Mouse (Mus musculus): ENCODE results near the gene Taok3. TPM values are rescaled to one million over a fixed set of nuclear protein-coding genes. Genes with fewer than 3 reads are reported as not detected.
"Not testable (repeated sequence)": the region's sequence is repeated elsewhere in the genome, so short reads cannot be mapped to it uniquely, and the experiment has no call there.

Taok3 gene
- total RNA-seq, 2 experiments from 2014 or later: 33.0 to 35.9 TPM

DNA sequence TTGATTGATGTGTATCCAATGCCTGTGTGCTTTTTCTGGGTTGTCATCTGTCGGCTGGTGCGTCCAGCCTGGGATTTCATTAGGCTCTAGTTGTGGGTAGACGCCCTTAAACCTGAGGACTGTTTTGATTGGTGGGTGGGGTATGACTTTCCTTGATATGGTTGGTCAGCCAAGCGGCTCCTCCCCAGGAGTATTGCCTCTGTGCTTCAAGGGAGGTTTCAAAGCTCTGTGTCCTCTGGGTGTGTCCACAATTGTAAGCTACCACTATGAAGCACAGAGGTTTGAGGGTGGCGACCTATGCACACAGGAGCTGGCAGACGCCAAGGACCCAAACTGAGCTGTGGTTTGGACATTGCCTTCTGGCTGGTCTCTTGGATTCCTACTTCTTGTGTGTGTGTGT is 172.6 kb downstream of the Taok3 start:
- no peak for DNase-seq (ENCODE audit: low spot score in 2 of 2)

DNA sequence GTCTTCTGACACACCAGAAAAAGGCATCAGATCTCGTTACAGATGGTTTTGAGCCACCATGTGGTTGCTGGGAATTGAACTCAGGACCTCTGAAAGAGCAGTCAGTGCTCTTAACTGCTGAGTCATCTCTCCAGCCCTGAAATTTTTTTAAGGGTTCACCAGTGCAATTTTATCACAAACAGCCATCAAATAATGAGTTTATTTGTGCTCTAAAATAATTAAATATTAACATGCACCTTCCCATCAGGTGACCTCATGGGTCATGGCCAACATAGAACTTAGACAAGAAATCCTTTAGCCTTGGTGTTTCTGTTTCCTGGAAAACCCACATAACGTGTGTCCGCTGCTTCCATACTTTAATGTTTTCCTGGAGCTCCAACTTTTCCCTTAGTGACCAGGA is 173.8 kb downstream of the Taok3 start:
- not testable (repeated sequence) for DNase-seq (ENCODE audit: low spot score in 2 of 2)

DNA sequence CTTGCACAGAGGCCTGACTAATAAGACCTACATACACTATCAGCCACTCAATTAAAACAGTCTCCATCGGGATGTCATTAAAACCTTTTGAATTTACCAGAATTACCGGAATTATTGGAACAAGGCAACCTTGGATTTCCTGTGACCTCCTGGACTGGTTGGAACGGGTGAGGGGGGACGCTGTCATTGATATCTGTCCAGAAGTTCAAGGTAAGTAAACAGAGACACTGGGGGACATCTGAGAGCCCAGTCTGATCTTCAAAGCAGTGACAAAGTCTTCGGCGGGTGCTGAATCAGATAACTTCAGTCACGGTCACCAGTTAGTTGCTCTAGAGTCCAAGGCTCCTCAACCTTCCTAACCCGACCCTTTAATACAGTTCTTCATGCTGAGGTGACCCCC is 175.1 kb downstream of the Taok3 start:
- DNase-seq (ENCODE audit: low spot score in 2 of 2): no peak

DNA sequence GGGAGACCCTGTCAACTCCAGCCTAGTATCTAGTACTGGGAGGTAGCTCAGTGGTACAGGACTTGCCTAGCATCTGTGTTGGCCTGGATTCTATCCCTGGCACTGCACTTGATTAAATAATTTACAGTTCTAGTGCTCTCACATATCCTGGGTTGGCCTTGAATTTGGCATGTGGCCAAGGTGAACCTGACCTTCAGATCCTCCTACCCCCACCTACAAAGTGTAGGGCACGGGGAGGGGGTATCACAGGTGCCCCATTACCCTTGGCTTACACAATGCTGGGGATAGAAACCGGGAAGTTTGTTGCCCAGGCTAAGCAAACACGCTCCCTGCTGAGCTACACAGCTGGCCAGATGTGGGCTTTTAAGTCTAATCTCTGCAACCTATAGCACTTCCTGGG is 183.0 kb downstream of the Taok3 start:
- DNase-seq (ENCODE audit: low spot score in 2 of 2): no peak

DNA sequence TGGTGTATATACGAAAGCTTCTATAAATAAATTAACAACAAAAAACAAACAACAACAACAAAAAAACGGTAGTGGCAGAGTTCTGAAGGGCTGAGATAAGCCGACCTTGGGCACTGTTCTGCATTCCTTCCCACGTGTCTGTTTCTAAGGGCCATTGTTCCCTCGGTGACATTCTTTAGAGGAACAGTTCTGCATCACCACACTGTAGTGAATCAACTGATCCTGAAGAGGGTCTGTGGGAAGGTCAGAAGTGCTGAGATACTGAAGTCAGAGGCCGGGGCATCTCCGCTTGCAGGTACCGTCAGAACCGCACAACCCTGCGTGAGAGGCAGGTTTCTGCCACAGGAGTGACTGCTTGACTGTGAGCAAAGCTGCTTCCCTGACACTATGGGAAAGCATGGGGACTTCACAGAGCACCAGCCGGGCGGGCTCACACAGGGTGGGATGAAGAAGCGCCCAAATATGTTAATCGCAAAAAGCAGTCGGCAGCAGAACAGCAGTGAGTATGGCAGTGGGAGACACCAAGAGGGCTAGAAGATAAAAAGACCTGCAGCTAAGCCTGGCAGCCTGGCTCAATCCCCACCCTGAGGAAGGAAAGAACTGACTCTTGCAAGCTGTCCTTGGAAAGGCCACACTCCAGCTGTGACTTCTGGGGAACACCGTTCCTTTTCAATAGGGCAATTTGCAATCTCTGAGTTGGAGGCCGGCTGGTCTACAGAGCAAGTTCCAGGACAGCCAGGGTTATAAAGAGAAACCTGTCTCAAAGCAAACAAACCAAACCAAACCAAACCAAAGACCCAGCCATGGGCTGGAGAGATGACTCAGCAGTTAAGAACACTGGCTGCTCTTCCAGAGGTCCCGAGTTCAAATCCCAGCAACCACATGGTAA is 184.0 kb downstream of the Taok3 start:
- no peak for DNase-seq (ENCODE audit: low spot score in 2 of 2)

DNA sequence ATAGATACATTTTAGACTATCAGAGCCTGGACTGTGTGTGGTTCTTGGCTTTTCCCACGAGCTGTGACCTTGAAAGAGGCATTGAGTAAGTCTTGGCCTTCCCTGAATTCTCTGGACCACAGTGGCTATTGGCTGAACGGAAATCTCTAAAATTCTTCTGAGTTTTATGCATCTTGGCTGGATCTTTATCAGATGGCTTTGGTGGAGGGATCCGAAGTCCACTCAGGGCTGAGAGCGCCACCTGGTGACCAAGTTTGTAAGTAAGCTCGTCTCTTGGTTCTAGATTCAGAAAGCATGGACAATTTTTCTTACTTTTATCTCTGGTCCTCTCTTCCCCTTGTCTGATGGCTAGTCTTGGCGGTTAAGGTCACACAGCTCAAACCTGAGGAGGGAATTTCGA is 185.0 kb downstream of the Taok3 start:
- DNase-seq (ENCODE audit: low spot score in 2 of 2): peak; percentile 83 to 84

DNA sequence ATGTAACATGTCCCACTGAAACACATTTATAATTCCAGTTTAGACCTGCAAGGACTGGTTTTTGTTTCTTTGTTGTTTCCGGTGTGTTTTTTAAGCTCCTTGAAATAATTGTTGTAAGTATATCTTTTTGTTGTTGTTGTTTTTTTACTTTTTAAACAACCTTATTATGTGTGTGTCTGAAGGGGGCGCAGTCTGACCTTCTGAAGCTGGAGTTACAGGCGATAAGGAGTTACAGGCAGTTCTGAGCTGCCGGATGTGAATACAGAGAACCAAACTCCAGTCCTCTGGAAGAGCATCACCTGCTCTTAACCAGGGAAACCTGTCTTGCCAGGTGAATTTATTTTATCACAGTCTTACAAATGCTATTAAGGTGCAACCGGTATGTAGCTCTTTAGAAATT is 185.8 kb downstream of the Taok3 start:
- no peak for DNase-seq (ENCODE audit: low spot score in 2 of 2)

DNA sequence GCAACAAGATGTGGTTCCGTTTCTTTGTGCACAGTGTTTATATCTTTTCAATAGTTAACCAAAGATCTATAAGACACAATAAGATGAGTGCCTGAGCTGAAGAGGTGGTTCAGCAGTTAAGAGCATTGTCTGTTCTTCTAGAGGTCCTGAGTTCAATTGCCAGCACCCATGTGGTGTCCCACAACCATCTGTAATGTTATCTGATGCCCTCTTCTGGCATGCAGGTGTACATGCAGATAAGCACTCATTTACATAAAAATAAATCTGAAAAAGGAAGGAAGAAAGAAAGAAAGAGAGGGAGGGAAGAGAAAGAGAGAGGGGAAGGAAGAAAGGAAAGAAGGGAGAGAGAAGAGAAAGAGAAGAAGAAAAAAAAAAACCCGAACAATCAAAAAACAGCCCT is 186.9 kb downstream of the Taok3 start:
- no peak for DNase-seq (ENCODE audit: low spot score in 2 of 2)

DNA sequence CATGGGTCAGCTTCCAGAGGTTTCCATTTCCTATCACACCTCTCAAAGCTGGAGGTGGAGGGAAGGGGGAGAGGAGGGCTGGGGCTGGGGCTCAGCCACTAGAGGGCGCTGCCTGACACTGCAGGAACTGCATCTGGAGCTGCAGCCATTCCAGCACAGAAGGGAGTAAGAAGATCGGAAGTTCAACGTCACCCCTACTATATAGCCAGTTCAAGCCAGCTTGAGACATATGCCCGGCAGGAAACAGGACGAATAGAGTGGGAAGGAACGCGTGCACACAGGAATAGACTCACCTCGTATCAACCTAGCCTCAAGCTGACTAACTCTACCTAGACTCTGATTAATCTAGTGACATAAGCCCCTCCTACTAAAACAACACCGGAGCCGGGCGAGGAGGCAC is 187.8 kb downstream of the Taok3 start:
- peak; percentile 80 to 88 for DNase-seq (ENCODE audit: low spot score in 2 of 2)

DNA sequence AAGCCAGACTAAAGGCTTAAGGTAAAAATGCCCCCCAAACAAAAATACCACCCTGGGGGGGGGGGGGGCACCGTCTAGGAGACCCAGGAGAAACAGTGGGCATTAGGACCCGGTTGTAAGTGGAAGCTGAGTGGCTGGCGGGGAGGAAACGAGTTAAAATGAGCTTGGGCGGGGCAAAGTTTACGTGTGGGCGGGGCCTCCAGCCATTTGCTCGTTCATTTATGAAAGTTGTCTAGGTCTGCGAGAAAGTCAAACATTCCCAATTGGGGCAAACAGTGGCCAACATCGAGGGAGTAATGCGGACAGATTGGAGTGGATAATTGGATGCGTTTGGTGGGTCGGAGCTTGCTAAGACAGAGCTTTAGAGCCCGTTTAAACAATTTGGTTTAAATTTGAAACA is 193.5 kb downstream of the Taok3 start:
- DNase-seq (ENCODE audit: low spot score in 2 of 2): peak; percentile 51 to 56

DNA sequence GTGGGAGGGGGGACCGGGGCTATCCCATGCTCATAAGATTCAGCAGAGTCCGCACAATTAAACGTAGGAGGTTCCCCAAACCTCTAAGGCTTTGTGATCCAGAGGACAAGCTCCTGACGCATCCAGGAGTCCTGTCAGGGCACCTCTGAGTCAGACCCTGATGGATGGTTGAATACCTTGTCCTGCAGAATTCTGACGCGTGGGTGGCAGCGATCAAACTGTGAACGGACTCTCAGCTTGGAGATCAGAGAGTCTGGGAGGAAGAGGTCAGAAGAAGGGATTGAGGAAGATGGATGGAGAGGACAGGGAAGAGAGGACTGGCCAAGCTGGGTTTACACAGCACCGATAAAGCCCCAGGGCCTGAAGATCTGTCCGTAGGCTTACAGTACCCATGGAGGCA is 194.0 kb downstream of the Taok3 start:
- DNase-seq (ENCODE audit: low spot score in 2 of 2): peak in 1 of 2 experiments; percentile 24

DNA sequence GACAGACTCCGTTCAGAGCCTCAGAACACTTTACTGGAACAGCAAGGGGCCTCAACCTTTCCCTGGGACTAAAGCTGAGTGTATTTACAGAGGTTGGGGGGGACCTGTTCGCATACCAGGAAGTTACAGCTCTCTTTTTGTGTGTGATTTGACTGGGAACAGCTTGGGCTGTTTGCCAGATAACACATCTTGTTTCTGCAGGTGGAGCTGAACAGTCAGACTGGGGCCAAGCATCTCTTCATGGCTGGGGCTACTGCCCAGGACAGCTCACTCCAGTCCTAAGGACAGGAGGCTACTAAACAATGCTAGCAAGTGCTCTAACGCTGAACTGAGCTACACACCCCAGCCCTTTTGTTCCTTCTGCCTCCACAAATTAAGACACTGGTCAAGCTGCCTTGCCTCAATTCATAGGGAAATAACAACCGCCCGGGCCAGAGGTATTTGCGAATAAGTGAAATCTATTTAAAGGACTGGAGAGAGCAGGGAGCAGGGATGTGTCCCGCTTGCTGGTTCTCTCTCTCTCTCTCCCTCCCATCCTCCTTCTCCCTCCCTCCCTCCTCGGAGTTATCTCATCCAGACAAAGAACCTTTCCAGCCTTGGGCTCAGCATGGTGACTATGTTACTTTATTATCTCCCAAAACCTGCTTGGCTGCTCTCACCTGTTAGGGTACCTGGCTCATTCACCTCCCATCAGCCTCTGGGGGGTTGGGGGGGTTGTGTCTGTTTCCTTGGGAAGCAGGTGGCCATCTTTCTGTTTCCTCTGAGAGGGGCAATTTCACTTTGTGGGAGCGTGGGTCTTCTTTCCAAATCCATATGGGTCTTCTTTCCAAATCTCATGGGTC is 194.9 kb downstream of the Taok3 start:
- DNase-seq (ENCODE audit: low spot score in 2 of 2): no peak

DNA sequence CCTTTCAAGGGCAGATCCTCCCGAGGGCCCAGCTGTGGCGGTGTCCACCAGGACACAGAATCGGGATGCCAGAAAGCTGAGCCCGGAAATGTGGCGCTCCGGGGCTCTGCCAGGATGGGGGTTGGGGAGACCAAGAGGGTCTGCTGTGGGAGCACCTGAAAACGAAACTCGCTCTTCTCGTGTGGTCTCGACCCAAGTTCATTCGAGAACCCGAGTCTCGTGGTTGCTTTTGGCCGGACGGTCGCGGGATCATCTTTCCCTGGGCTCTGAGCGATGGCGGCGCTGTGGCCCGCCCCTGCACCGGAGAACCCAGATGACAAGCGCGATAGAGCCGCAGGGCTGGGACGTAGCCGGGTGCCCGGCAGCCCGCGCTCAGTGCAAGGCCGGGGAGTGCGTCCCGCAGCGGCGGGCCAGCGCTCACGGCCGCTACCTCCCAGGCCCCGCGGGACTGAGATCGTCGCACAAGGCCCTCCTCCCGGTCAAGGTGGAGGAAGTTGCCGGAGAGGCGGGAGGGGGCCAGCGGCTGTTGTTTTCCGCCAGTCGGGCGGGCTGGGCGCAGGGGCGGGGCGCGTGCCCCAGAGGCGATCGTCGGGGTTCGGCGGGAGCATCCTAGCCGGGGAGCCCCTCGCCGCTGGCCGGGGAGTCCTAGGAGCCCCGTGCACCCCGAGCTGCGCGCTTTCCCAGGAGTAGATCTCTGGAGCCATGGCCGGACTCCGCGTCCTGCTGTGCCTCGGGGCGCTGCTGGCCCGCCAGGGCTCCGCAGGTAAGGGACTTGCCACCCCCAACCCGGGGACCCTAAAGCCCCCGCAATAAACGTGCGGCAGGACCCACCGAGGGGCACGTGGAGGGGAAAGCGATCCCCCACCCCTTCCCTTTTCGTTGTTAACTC is 199.1 kb downstream of the Taok3 start, which contains the start of gene Vsig10:
TSS of gene Vsig10 (plus strand) at position 343 of the 889 bp plus-strand sequence.
- peak; percentile 76 to 82 for DNase-seq (ENCODE audit: low spot score in 2 of 2)

DNA sequence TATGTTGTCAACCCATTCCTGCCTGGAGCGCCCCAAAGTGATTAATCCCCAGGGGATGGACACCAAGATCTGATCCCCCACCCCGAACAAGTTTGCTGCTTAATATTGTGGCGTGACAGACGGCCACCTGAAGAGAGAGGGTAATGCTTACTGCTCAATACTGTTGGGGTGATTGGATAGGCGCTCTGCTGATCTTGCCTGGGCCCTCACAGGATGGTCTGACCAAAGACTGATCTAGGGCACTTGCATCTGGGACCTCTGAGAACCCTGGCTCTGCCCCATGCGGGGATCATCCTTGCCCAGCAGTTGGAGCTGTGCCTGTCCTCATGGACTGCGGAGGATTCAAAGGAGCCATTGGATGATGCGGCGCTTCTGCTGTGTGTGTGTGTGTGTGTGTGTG is 203.8 kb downstream of the Taok3 start:
- DNase-seq (ENCODE audit: low spot score in 2 of 2): no peak

Other genes with a start within 250 kb of the Taok3 start
- gene Suds3, start 4.0 kb upstream of the Taok3 start, total RNA-seq (2021): 100 to 1,000 TPM; 103 to 120 TPM
- gene Pebp1, start 167.5 kb downstream of the Taok3 start, total RNA-seq (2021): 1,000 to 10,000 TPM; 1,102 to 1,483 TPM
- 10 to 100 TPM; 11.3 to 16.2 TPM for gene Vsig10, start 199.0 kb downstream of the Taok3 start, total RNA-seq (2021)
- gene Wsb2, start 237.2 kb downstream of the Taok3 start, total RNA-seq (2021): 100 to 1,000 TPM; 126 to 138 TPM